Mouse (Mus musculus): ENCODE results near the gene Fam3c. TPM values are rescaled to one million over a fixed set of nuclear protein-coding genes. Genes with fewer than 3 reads are reported as not detected.
"Not testable (repeated sequence)": the region's sequence is repeated elsewhere in the genome, so short reads cannot be mapped to it uniquely, and the experiment has no call there.

Fam3c gene
- total RNA-seq, 2 experiments from 2014 or later: 18.4 to 75.9 TPM

GRCm38 (mm10) chr6:22325364-22326072 lies 30.5 kb downstream of the Fam3c start:
- peak; percentile 91 for ATAC-seq (replicated peaks; ENCODE audit: low FRiP score, low TSS enrichment, poor library complexity, severe bottlenecking)

GRCm38 (mm10) chr6:22298059-22298458 lies 58.0 kb downstream of the Fam3c start:
- ATAC-seq (replicated peaks; ENCODE audit: low FRiP score, low TSS enrichment, poor library complexity, severe bottlenecking): no peak

GRCm38 (mm10) chr6:22297028-22297427 lies 59.0 kb downstream of the Fam3c start:
- ATAC-seq (replicated peaks; ENCODE audit: low FRiP score, low TSS enrichment, poor library complexity, severe bottlenecking): no peak

GRCm38 (mm10) chr6:22293922-22294321 lies 62.1 kb downstream of the Fam3c start:
- no peak for ATAC-seq (replicated peaks; ENCODE audit: low FRiP score, low TSS enrichment, poor library complexity, severe bottlenecking)

- ATAC-seq (replicated peaks; ENCODE audit: low FRiP score, low TSS enrichment, poor library complexity, severe bottlenecking): no peak
Measured at GRCm38 (mm10) chr6:22292056-22292455, 64.0 kb downstream of the Fam3c start.

- ATAC-seq (replicated peaks; ENCODE audit: low FRiP score, low TSS enrichment, poor library complexity, severe bottlenecking): no peak
Measured at GRCm38 (mm10) chr6:22290790-22291189, 65.3 kb downstream of the Fam3c start.

GRCm38 (mm10) chr6:22289461-22290021 lies 66.5 kb downstream of the Fam3c start:
- ATAC-seq (replicated peaks; ENCODE audit: low FRiP score, low TSS enrichment, poor library complexity, severe bottlenecking): no peak

- ATAC-seq (replicated peaks; ENCODE audit: low FRiP score, low TSS enrichment, poor library complexity, severe bottlenecking): peak; percentile 50; the same call in 1 of the 2 replicates
Measured at GRCm38 (mm10) chr6:22288737-22289460, 67.1 kb downstream of the Fam3c start.

- ATAC-seq (replicated peaks; ENCODE audit: low FRiP score, low TSS enrichment, poor library complexity, severe bottlenecking): no peak
Measured at GRCm38 (mm10) chr6:22288004-22288736, 67.9 kb downstream of the Fam3c start, which contains the start of gene Wnt16. Gene Wnt16 (plus strand): TSS chr6:22288227.

GRCm38 (mm10) chr6:22282405-22282804 lies 73.6 kb downstream of the Fam3c start:
- ATAC-seq (replicated peaks; ENCODE audit: low FRiP score, low TSS enrichment, poor library complexity, severe bottlenecking): no peak

- 0 out of 2 replicates have a peak, but pooled peaks have one; percentile 26 for ATAC-seq (replicated peaks; ENCODE audit: low FRiP score, low TSS enrichment, poor library complexity, severe bottlenecking)
Measured at GRCm38 (mm10) chr6:22280217-22280861, 75.7 kb downstream of the Fam3c start.

GRCm38 (mm10) chr6:22277941-22278340 lies 78.1 kb downstream of the Fam3c start:
- ATAC-seq (replicated peaks; ENCODE audit: low FRiP score, low TSS enrichment, poor library complexity, severe bottlenecking): no peak

- no peak for ATAC-seq (replicated peaks; ENCODE audit: low FRiP score, low TSS enrichment, poor library complexity, severe bottlenecking)
Measured at GRCm38 (mm10) chr6:22269840-22270521, 86.1 kb downstream of the Fam3c start.

- ATAC-seq (replicated peaks; ENCODE audit: low FRiP score, low TSS enrichment, poor library complexity, severe bottlenecking): no peak
Measured at GRCm38 (mm10) chr6:22268677-22269076, 87.4 kb downstream of the Fam3c start.

- no peak for ATAC-seq (replicated peaks; ENCODE audit: low FRiP score, low TSS enrichment, poor library complexity, severe bottlenecking)
Measured at GRCm38 (mm10) chr6:22267807-22268667, 88.0 kb downstream of the Fam3c start.

GRCm38 (mm10) chr6:22266018-22266417 lies 90.0 kb downstream of the Fam3c start:
- ATAC-seq (replicated peaks; ENCODE audit: low FRiP score, low TSS enrichment, poor library complexity, severe bottlenecking): no peak

GRCm38 (mm10) chr6:22264094-22264493 lies 91.9 kb downstream of the Fam3c start:
- not testable (repeated sequence) for ATAC-seq (replicated peaks; ENCODE audit: low FRiP score, low TSS enrichment, poor library complexity, severe bottlenecking)

GRCm38 (mm10) chr6:22262519-22262918 lies 93.5 kb downstream of the Fam3c start:
- ATAC-seq (replicated peaks; ENCODE audit: low FRiP score, low TSS enrichment, poor library complexity, severe bottlenecking): no peak

Measured in megakaryocyte-erythroid progenitor cell, adult 5-6 weeks (primary cell).